Mouse (Mus musculus): ENCODE data around the gene Rab1a. TPM values are rescaled to one million over a fixed set of nuclear protein-coding genes. Genes with fewer than 3 reads are reported as not detected.
"Not testable (repeated sequence)": the region's sequence is repeated elsewhere in the genome, so short reads cannot be mapped to it uniquely, and the experiment has no call there.

The Rab1a gene
- total RNA-seq, 2 experiments from 2014 or later = 88.6 to 95.4 TPM

DNA sequence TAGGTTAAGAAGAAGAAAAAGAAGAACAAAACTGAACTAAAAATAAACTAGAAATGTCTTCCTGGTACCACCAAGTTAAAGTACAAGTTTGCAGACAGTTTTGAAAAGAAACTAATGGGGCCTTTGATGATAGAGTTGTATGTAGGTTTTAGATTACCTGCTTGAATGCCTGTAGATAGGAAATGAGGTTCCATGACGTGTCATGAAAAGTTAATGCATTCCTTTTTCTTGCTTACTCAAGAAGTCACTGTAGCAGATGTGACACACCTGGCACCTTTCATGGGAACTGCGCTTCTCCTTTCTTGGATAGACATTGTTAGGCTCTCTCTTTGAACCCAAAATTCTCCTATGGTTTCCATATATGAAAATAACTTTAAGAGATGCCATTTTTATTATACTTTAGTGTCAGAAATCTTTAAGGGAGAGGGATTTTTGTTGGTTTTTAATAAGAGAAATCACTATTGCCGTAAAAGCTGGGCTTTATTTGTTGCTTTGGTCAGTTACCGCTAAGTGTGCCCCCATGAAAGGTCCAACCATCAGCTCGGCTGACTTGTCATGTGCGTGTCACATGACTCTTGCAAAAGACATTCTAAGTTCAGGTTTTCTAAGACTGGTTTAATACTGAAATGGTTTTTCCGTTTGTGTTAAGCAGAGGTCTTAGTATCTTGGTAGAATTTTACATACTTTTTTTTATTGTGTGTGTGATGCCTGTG is 1.2 kb downstream of the Rab1a start:
- DNase-seq = no peak
- Histone ChIP-seq H3K27ac (peak overlapping the region; percentile 99), H3K4me3 (peak overlapping the region; percentile 97)
- intact Hi-C loops (cut with DNase I) = loop anchor here (5.0 to 10.0 kb wide), 5 partner anchors 45 to 342 kb away; partner anchors contain the start of genes Cep68, Sertad2 and Slc1a4
- no peak for TF ChIP-seq CTCF (IDR thresholded peaks at IDR 0.05)

GRCm38 (mm10) chr11:20204321-20204720 is 3.1 kb downstream of the Rab1a start:
- DNase-seq = no peak
- intact Hi-C loops (cut with DNase I) = loop anchor here (5.0 to 10.0 kb wide), 5 partner anchors 43 to 340 kb away; partner anchors contain the start of genes Cep68, Sertad2 and Slc1a4
- peak overlapping the region; percentile 97 for H3K4me3 ChIP-seq
- no peak for TF ChIP-seq CTCF (IDR thresholded peaks at IDR 0.05)
- peak overlapping the region; percentile 99 for H3K27ac ChIP-seq

- Histone ChIP-seq H3K27ac (peak overlapping the region; percentile 99), H3K4me3 (peak overlapping the region; percentile 41)
- intact Hi-C loops (cut with DNase I) = loop anchor here (5.0 to 10.0 kb wide), 5 partner anchors 42 to 340 kb away; partner anchors contain the start of genes Cep68, Sertad2 and Slc1a4
- no peak for TF ChIP-seq CTCF (IDR thresholded peaks at IDR 0.05)
- DNase-seq = no peak
Observed at GRCm38 (mm10) chr11:20204870-20205446, 3.7 kb downstream of the Rab1a start.

GRCm38 (mm10) chr11:20205538-20205937 is 4.3 kb downstream of the Rab1a start:
- intact Hi-C loops (cut with DNase I) = loop anchor here (10.0 kb wide), 2 partner anchors 221 to 339 kb away; partner anchors contain the start of gene Sertad2
- Histone ChIP-seq H3K27ac (peak overlapping the region; percentile 99), H3K4me3 (peak overlapping the region; percentile 41)
- TF ChIP-seq CTCF (IDR thresholded peaks at IDR 0.05) = no peak
- no peak for DNase-seq

- Histone ChIP-seq H3K4me3 (peak overlapping the region; percentile 32), H3K27ac (peak overlapping the region; percentile 99)
- intact Hi-C loops (cut with DNase I) = loop anchor here (10.0 kb wide), 2 partner anchors 222 to 338 kb away; partner anchors contain the start of gene Sertad2
- no peak for TF ChIP-seq CTCF (IDR thresholded peaks at IDR 0.05)
- DNase-seq = no peak
Observed at GRCm38 (mm10) chr11:20206626-20207223, 5.5 kb downstream of the Rab1a start.

DNA sequence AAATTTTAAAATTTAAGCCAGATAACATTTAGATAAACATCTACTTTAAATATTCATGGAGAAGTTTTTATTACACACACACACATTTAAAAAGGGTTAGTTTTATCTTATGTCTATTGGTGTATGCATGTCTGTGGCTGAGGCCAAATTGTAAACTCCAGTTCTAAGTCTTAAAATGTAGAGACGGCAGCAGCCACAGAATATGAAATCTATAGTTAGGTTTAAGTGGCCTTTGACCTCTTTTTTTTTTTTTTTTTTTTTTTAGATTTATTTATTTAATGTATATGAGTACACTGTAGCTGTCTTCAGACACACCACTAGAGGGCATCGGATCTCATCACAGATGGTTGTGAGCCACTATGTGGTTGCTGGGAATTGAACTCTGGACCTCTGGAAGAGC is 6.4 kb downstream of the Rab1a start:
- intact Hi-C loops (cut with DNase I) = loop anchor here (10.0 kb wide), 2 partner anchors 223 to 337 kb away; partner anchors contain the start of gene Sertad2
- Histone ChIP-seq H3K4me3 (no peak overlapping the region), H3K27ac (peak overlapping the region; percentile 99)
- TF ChIP-seq CTCF (IDR thresholded peaks at IDR 0.05) = no peak; the same call in 1 of the 2 replicates
- DNase-seq = no peak

- intact Hi-C loops (cut with DNase I) = no loop called here
- no peak overlapping the region for H3K4me3 ChIP-seq
- no peak for TF ChIP-seq CTCF (IDR thresholded peaks at IDR 0.05)
- no peak for DNase-seq
- H3K27ac ChIP-seq = peak overlapping the region; percentile 99; the same call in 1 of the 2 replicates
Observed at GRCm38 (mm10) chr11:20211838-20212237, 10.6 kb downstream of the Rab1a start.

DNA sequence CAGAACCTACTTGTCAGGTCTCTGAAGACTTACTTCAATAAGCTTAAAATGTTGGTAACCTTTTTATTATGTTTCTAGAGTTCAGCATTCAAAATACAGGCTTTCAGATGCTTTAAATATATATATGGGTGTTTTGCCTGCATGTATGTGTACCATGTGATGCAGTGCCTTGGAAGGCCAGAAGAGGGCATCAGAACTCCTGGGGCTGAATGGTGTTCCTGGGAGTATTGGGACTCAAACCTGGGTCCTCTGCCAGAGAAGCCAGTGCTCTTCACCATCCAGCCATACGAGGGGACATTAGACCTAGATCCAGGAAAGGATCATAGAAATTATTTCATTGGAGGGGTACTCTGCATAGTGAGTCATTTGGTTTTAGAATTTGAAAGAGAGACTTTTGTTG is 13.5 kb downstream of the Rab1a start:
- H3K4me3 ChIP-seq = no peak overlapping the region
- peak; percentile 45 for DNase-seq
- intact Hi-C loops (cut with DNase I) = no loop called here
- peak; percentile 62 for TF ChIP-seq CTCF (IDR thresholded peaks at IDR 0.05)
- peak overlapping the region; percentile 36; the same call in 1 of the 2 replicates for H3K27ac ChIP-seq

GRCm38 (mm10) chr11:20216415-20216814 is 15.2 kb downstream of the Rab1a start:
- intact Hi-C loops (cut with DNase I) = no loop called here
- DNase-seq = no peak
- H3K4me3 ChIP-seq = no peak overlapping the region
- H3K27ac ChIP-seq = no peak overlapping the region
- TF ChIP-seq CTCF (IDR thresholded peaks at IDR 0.05) = peak; percentile 52

DNA sequence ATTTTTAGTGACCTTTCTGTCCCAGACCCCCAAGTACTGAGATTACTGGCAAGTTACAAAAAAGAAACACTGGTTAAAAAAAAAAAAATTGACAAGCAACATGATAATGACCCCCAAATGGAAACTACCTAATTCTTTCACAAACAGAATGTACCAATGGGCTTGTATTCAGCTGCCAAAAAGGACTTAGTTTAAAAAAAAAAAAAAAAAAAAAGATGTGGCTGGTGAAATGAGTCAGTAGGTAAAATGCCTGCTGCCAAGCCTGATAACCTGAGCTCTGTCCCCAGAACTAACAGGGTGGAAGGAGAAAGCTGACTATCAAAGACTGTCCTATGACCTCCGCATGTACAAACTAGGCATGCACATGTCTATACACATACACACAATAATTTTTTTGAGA is 16.0 kb downstream of the Rab1a start:
- no peak for DNase-seq
- intact Hi-C loops (cut with DNase I) = no loop called here

GRCm38 (mm10) chr11:20221671-20222070 is 20.4 kb downstream of the Rab1a start:
- intact Hi-C loops (cut with DNase I); DNase-seq; H3K4me3 ChIP-seq; H3K27ac ChIP-seq: not testable (repeated sequence)

More for the DNA sequence above, 16.0 kb downstream of the Rab1a start:
- TF ChIP-seq CTCF (IDR thresholded peaks at IDR 0.05) = no peak
- Histone ChIP-seq H3K4me3 (no peak overlapping the region), H3K27ac (no peak overlapping the region)

DNA sequence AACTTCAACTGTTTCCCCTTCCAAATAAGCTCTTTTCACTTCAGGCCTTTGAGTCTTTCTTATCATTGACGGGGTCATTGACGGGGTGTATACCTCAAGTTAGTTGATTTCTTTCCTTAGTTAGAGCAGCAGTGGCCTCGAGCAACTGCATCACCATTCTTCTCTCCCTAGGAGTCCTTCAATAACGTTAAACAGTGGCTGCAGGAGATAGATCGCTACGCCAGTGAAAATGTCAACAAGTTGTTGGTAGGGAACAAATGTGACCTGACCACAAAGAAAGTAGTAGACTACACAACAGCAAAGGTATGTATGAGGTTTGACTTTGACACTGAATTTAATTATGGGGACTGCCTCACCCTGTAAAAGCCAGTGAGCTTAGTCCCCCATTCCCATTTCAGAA is 23.0 kb downstream of the Rab1a start:
- no peak overlapping the region for H3K4me3 ChIP-seq
- no peak for DNase-seq
- H3K27ac ChIP-seq = no peak overlapping the region
- intact Hi-C loops (cut with DNase I) = no loop called here
- no peak for TF ChIP-seq CTCF (IDR thresholded peaks at IDR 0.05)

DNA sequence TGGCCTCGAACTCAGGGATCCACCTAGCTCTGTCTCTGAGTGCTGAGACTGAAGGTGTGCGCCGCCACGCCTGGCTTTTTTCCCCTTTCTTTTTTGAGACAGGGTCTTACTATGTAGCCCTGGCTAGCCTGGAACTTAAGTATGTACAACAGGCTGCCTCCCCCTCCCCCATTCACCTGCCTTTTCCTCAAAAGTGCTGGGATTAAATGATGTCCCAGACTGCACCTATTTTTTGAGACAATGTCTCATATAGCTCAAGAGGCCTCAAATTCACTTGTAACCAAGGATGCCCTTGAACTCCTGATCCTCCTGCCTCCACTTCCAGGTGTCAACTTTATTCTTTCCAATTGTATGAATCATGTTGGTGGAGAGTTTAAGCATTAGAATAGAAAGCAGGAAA is 24.7 kb downstream of the Rab1a start:
- DNase-seq = no peak
- intact Hi-C loops (cut with DNase I) = no loop called here
- TF ChIP-seq CTCF (IDR thresholded peaks at IDR 0.05) = no peak
- H3K27ac ChIP-seq = no peak overlapping the region
- H3K4me3 ChIP-seq = no peak overlapping the region
